Comparison of ENCODE assay signal across 14 mouse cellular contexts in the genomic region with DNA sequence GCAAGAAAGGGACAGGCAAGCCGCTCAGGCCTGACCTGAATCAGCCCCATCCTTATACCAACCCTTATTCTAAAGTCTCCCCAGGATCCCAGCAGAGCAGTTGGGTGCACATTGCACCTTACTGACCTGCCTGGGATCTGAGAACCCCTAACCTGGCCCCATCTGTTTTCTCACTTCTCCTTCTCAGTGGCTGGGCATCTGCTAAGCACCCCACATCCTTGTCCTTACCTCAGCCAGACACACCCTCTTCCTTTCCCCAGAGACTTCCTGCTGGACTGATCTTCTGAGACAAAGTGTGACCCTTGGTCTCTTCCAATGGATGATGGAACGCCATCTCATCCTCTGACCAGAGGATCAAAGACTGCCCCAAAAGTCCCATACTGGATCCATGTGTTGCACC.
"Had no signal": no experiment of that assay in that cellular context is flagged by ENCODE, and none has a peak within 500 bp of the region (broad histone marks: within the 10 kb centered on the region; RNA-seq: fewer than 3 reads in every experiment).

No protein-coding gene starts in this region.

- DNase-seq: kidney, adult 2 months; kidney, postnatal 36 days; liver, embryonic 13.5 days; lung, adult 2 months; lung, postnatal 14 days; right cerebral cortex, postnatal 14 days; right cerebral cortex, postnatal 4 days; spleen, adult 18-20 months; thymus, adult 18-20 months; thymus, postnatal 36 days had no signal

- H3K4me3 ChIP-seq: liver, embryonic 13.5 days; midbrain, embryonic 13.5 days had no signal

- H3K36me3 ChIP-seq: liver, embryonic 13.5 days; midbrain, embryonic 13.5 days had no signal

- H3K27ac ChIP-seq: kidney, postnatal 0 days; liver, embryonic 13.5 days; midbrain, embryonic 13.5 days had no signal

- H3K4me2 ChIP-seq: liver, embryonic 13.5 days; midbrain, embryonic 13.5 days had no signal

- H3K9ac ChIP-seq: liver, embryonic 13.5 days; midbrain, embryonic 13.5 days had no signal

- ATAC-seq: intestine, postnatal 0 days; midbrain, embryonic 13.5 days; midbrain, embryonic 16.5 days had no signal

- H3K4me1 ChIP-seq: liver, embryonic 13.5 days had no signal

- H3K9me3 ChIP-seq: liver, embryonic 13.5 days; midbrain, embryonic 13.5 days had no signal
